Mouse (Mus musculus): ENCODE data around the gene Wdr89. TPM values are rescaled to one million over a fixed set of nuclear protein-coding genes. Genes with fewer than 3 reads are reported as not detected.

Wdr89 gene
- total and polyA plus RNA-seq, 2 experiments from 2014 or later = 3.5 TPM

GRCm38 (mm10) chr12:75638345-75638744 lies 31.0 kb downstream of the Wdr89 start:
- Histone ChIP-seq H3K36me3 (ENCODE audit: insufficient read depth, low read length) (no peaks in the 10 kb centered on the region), H3K4me1 (ENCODE audit: insufficient read depth, low read length) (no peaks in the 10 kb centered on the region), H3K4me3 (ENCODE audit: low read depth, low read length) (no peak overlapping the region), H3K4me2 (ENCODE audit: low read depth, low read length, poor library complexity, severe bottlenecking) (no peak overlapping the region), H3K27ac (ENCODE audit: low read depth, low read length) (no peak overlapping the region), H3K9ac (replicated peaks; ENCODE audit: low read length, poor library complexity, severe bottlenecking) (no peak overlapping the region), H3K9me3 (ENCODE audit: low read length) (no peaks in the 10 kb centered on the region), H3K27me3 (ENCODE audit: insufficient read depth, low read length) (no peaks in the 10 kb centered on the region)
- ATAC-seq (ENCODE audit: low FRiP score) = no peak
- 95% methylated on average over 2 of the region's 2 CpGs for WGBS
- no peak for DNase-seq (ENCODE audit: low spot score)
- TF ChIP-seq CTCF (IDR thresholded peaks at IDR 0.05) = no peak

DNA sequence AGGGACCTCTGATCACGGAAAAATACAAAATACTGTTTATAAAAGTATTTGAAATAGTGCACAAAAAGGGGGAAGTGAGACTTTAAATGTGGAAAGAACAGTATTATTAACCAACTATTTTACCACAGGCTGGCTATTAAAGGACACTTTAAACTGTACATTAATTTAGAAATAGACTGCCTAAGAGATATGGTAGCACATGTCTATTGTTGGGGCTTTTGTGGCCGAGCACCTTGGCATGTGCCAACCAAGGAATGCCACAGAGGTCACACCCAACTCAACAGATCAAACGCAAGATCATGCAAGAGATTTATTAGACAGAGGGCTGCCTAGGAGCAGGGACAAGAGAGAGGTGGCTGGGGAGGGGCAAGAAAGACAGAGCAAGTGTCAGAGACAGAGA lies 32.2 kb downstream of the Wdr89 start:
- 91% methylated on average over 3 of the region's 3 CpGs for WGBS

DNA sequence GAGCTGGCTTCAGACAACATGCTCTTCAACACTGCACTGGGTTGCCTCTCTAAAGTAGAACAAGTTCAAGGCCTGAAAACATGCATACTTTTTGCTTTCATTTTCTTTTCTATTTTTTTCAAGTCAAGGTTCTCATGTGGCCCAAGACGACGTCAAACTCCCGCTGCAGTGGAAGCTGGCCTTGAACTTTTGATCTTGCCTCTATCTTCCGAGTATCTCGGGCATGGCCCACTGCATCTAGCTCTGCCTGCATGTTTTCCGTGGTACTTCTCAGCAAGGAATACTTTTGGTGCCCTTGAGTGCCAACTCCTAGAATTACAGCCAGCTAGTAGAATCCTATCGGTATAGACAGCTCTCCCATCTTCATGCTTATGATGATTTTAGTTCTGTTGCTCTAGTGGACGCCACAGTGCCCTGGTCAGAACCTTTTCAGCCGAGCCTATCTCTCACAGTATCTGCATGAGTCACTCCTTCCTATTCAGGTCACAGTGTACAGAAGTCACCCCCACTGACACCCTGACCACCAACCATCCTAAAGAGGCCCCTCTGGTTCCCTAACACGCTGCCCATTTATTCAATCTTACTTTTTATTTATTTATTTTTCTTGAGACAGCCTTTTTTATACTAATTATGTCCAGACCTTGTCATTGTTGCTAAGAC lies 33.4 kb downstream of the Wdr89 start:
- ATAC-seq (ENCODE audit: low FRiP score) = no peak
- H3K9ac ChIP-seq (replicated peaks; ENCODE audit: low read length, poor library complexity, severe bottlenecking) = no peak overlapping the region
- H3K9me3 ChIP-seq (ENCODE audit: low read length) = no peaks in the 10 kb centered on the region
- no peak overlapping the region for H3K4me2 ChIP-seq (ENCODE audit: low read depth, low read length, poor library complexity, severe bottlenecking)
- H3K4me3 ChIP-seq (ENCODE audit: low read depth, low read length) = no peak overlapping the region
- DNase-seq (ENCODE audit: low spot score) = no peak
- WGBS = 93% methylated on average over 10 of the region's 10 CpGs
- no peaks in the 10 kb centered on the region for H3K36me3 ChIP-seq (ENCODE audit: insufficient read depth, low read length)
- TF ChIP-seq CTCF (IDR thresholded peaks at IDR 0.05) = no peak
- no peak overlapping the region for H3K27ac ChIP-seq (ENCODE audit: low read depth, low read length)
- H3K4me1 ChIP-seq (ENCODE audit: insufficient read depth, low read length) = no peaks in the 10 kb centered on the region
- H3K27me3 ChIP-seq (ENCODE audit: insufficient read depth, low read length) = no peaks in the 10 kb centered on the region

More for the DNA sequence above, 32.2 kb downstream of the Wdr89 start:
- Histone ChIP-seq H3K4me3 (ENCODE audit: low read depth, low read length) (no peak overlapping the region), H3K9ac (replicated peaks; ENCODE audit: low read length, poor library complexity, severe bottlenecking) (no peak overlapping the region), H3K27ac (ENCODE audit: low read depth, low read length) (no peak overlapping the region), H3K36me3 (ENCODE audit: insufficient read depth, low read length) (no peaks in the 10 kb centered on the region), H3K27me3 (ENCODE audit: insufficient read depth, low read length) (no peaks in the 10 kb centered on the region), H3K9me3 (ENCODE audit: low read length) (no peaks in the 10 kb centered on the region), H3K4me2 (ENCODE audit: low read depth, low read length, poor library complexity, severe bottlenecking) (no peak overlapping the region), H3K4me1 (ENCODE audit: insufficient read depth, low read length) (no peaks in the 10 kb centered on the region)
- TF ChIP-seq CTCF (IDR thresholded peaks at IDR 0.05) = no peak
- no peak for DNase-seq (ENCODE audit: low spot score)
- no peak for ATAC-seq (ENCODE audit: low FRiP score)

DNA sequence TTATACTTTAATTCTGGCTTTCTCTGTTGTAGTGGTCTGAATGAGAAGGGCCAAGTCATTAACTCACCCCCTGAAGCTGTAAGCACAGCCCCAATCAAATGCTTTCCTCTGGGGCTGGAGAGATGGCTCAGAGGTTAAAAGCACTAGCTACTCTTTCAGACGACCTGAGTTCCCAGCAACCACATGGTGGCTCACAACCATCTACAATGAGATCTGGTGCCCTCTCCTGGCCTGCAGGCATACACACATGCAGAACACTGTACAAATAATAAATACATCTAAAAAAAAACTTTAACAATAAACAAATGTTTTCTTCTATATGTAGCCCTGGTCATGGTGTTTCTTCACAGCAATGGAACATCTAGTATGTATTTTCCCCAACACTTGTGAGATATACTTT lies 39.7 kb downstream of the Wdr89 start:
- no peak for DNase-seq (ENCODE audit: low spot score)
- 52% methylated on average over 1 of the region's 1 CpGs for WGBS

GRCm38 (mm10) chr12:75623292-75623691 lies 46.0 kb downstream of the Wdr89 start:
- no peak overlapping the region for H3K4me3 ChIP-seq (ENCODE audit: low read depth, low read length)
- ATAC-seq (ENCODE audit: low FRiP score) = no peak
- WGBS = 95% methylated on average over 5 of the region's 5 CpGs
- H3K27me3 ChIP-seq (ENCODE audit: insufficient read depth, low read length) = no peaks in the 10 kb centered on the region
- no peaks in the 10 kb centered on the region for H3K36me3 ChIP-seq (ENCODE audit: insufficient read depth, low read length)
- no peak for TF ChIP-seq CTCF (IDR thresholded peaks at IDR 0.05)
- H3K9ac ChIP-seq (replicated peaks; ENCODE audit: low read length, poor library complexity, severe bottlenecking) = no peak overlapping the region
- no peaks in the 10 kb centered on the region for H3K9me3 ChIP-seq (ENCODE audit: low read length)
- no peak overlapping the region for H3K27ac ChIP-seq (ENCODE audit: low read depth, low read length)
- H3K4me2 ChIP-seq (ENCODE audit: low read depth, low read length, poor library complexity, severe bottlenecking) = no peak overlapping the region
- H3K4me1 ChIP-seq (ENCODE audit: insufficient read depth, low read length) = no peaks in the 10 kb centered on the region
- DNase-seq (ENCODE audit: low spot score) = no peak

More for the DNA sequence above, 39.7 kb downstream of the Wdr89 start:
- H3K9me3 ChIP-seq (ENCODE audit: low read length) = no peaks in the 10 kb centered on the region
- no peak overlapping the region for H3K4me2 ChIP-seq (ENCODE audit: low read depth, low read length, poor library complexity, severe bottlenecking)
- H3K9ac ChIP-seq (replicated peaks; ENCODE audit: low read length, poor library complexity, severe bottlenecking) = no peak overlapping the region
- H3K27ac ChIP-seq (ENCODE audit: low read depth, low read length) = no peak overlapping the region
- no peak overlapping the region for H3K4me3 ChIP-seq (ENCODE audit: low read depth, low read length)
- no peaks in the 10 kb centered on the region for H3K36me3 ChIP-seq (ENCODE audit: insufficient read depth, low read length)
- H3K4me1 ChIP-seq (ENCODE audit: insufficient read depth, low read length) = no peaks in the 10 kb centered on the region
- no peak for ATAC-seq (ENCODE audit: low FRiP score)
- no peaks in the 10 kb centered on the region for H3K27me3 ChIP-seq (ENCODE audit: insufficient read depth, low read length)
- TF ChIP-seq CTCF (IDR thresholded peaks at IDR 0.05) = peak; percentile 33; the same call in 1 of the 2 replicates

- Histone ChIP-seq H3K4me1 (ENCODE audit: insufficient read depth, low read length) (no peaks in the 10 kb centered on the region), H3K27ac (ENCODE audit: low read depth, low read length) (no peak overlapping the region), H3K36me3 (ENCODE audit: insufficient read depth, low read length) (no peaks in the 10 kb centered on the region), H3K4me2 (ENCODE audit: low read depth, low read length, poor library complexity, severe bottlenecking) (no peak overlapping the region), H3K27me3 (ENCODE audit: insufficient read depth, low read length) (no peaks in the 10 kb centered on the region), H3K4me3 (ENCODE audit: low read depth, low read length) (no peak overlapping the region), H3K9me3 (ENCODE audit: low read length) (no peaks in the 10 kb centered on the region), H3K9ac (replicated peaks; ENCODE audit: low read length, poor library complexity, severe bottlenecking) (no peak overlapping the region)
- no peak for DNase-seq (ENCODE audit: low spot score)
- no peak for ATAC-seq (ENCODE audit: low FRiP score)
- TF ChIP-seq CTCF (IDR thresholded peaks at IDR 0.05) = no peak
- WGBS = 78% methylated on average over 3 of the region's 3 CpGs
Measured at GRCm38 (mm10) chr12:75622835-75623234, 46.5 kb downstream of the Wdr89 start.
